11 mouse cellular contexts compared by ENCODE assay signal in genomic region chr11:96332618-96333032, GRCm38 (mm10). TPM values are rescaled to one million over a fixed set of nuclear protein-coding genes. Genes with fewer than 3 reads are reported as not detected.
A peak's percentile ranks its signal among the peaks of the same experiment; 100 is the strongest.
DNase-seq lines count a peak whose midpoint lies in the region; ATAC-seq and TF ChIP-seq lines count a peak whose summit lies in the region.
"Had no signal": no experiment of that assay in that cellular context is flagged by ENCODE, and none has a peak within 500 bp of the region (broad histone marks: within the 10 kb centered on the region; RNA-seq: fewer than 3 reads in every experiment).

No protein-coding gene starts in this region.

- H3K4me3 ChIP-seq in midbrain, embryonic 10.5 days: peak overlapping the region; percentile 16; the same call in 1 of the 2 replicates
- no peak overlapping the region for H3K4me3 ChIP-seq in midbrain, embryonic 11.5 days (ENCODE audit: low read depth, low read length)
- H3K4me3 ChIP-seq in limb, embryonic 11.5 days (ENCODE audit: low read depth, low read length): peak overlapping the region; percentile 37
- H3K4me3 ChIP-seq in stomach, postnatal 0 days (ENCODE audit: low read depth, low read length): peak overlapping the region; percentile 53

- H3K27ac ChIP-seq in midbrain, embryonic 10.5 days (replicated peaks): no peak overlapping the region
- H3K27ac ChIP-seq in midbrain, embryonic 11.5 days (ENCODE audit: low read depth, low read length): no peak overlapping the region
- H3K27ac ChIP-seq in limb, embryonic 11.5 days (replicated peaks; ENCODE audit: low read depth, low read length): peak overlapping the region; percentile 65
- H3K27ac ChIP-seq in stomach, postnatal 0 days (replicated peaks): peak overlapping the region; percentile 94

- intact Hi-C loops in heart, postnatal 10 days (cut with DNase I): no loop called here
- intact Hi-C loops in left cerebral cortex, postnatal 36 days (cut with DNase I): no loop called here

- peak; percentile 89 for DNase-seq in heart, adult 11 months
- no peak for DNase-seq in heart, postnatal 10 days
- no peak for DNase-seq in midbrain, embryonic 10.5 days (ENCODE audit: low spot score)
- DNase-seq in midbrain, embryonic 11.5 days (ENCODE audit: low spot score, missing footprints): no peak
- peak; percentile 76 for DNase-seq in limb, embryonic 11.5 days (ENCODE audit: low spot score)
- no peak for DNase-seq in stomach, postnatal 0 days (ENCODE audit: low spot score)
- DNase-seq in thymus, postnatal 0 days (ENCODE audit: low spot score): no peak
- no peak for DNase-seq in left cerebral cortex, postnatal 36 days (ENCODE audit: low spot score in 2 of 2)
- DNase-seq: thymus, adult 2 months had no signal

- TF ChIP-seq EP300 in stomach, postnatal 0 days (optimal IDR thresholded peaks at IDR 0.05): no peak

- under 1% methylated on average over 35 of the region's 35 CpGs for WGBS in midbrain, embryonic 10.5 days
- WGBS in midbrain, embryonic 11.5 days: under 1% methylated on average over 31 of the region's 35 CpGs
- under 1% methylated on average over 33 of the region's 35 CpGs for WGBS in limb, embryonic 11.5 days
- WGBS in stomach, postnatal 0 days: 9% methylated on average over 35 of the region's 35 CpGs

- no peaks in the 10 kb centered on the region for H3K36me3 ChIP-seq in midbrain, embryonic 10.5 days
- no peaks in the 10 kb centered on the region for H3K36me3 ChIP-seq in midbrain, embryonic 11.5 days (ENCODE audit: control insufficient read depth, insufficient read depth, low read length)
- no peaks in the 10 kb centered on the region for H3K36me3 ChIP-seq in limb, embryonic 11.5 days (ENCODE audit: control insufficient read depth, insufficient read depth, low read length)
- no peaks in the 10 kb centered on the region for H3K36me3 ChIP-seq in stomach, postnatal 0 days (ENCODE audit: control insufficient read depth, insufficient read depth, low read length)

- no peak for TF ChIP-seq CTCF in stomach, postnatal 0 days (IDR thresholded peaks at IDR 0.05; ENCODE audit: low read depth)

- H3K9me3 ChIP-seq in midbrain, embryonic 10.5 days (replicated peaks): no peaks in the 10 kb centered on the region
- no peaks in the 10 kb centered on the region for H3K9me3 ChIP-seq in midbrain, embryonic 11.5 days (ENCODE audit: control insufficient read depth, low read length)
- H3K9me3 ChIP-seq in limb, embryonic 11.5 days (ENCODE audit: control insufficient read depth, low read length): no peaks in the 10 kb centered on the region
- no peaks in the 10 kb centered on the region for H3K9me3 ChIP-seq in stomach, postnatal 0 days (ENCODE audit: control insufficient read depth, low read length)

- no peak overlapping the region for H3K9ac ChIP-seq in midbrain, embryonic 11.5 days (ENCODE audit: low read length)
- H3K9ac ChIP-seq in limb, embryonic 11.5 days (ENCODE audit: low read length): peak overlapping the region; percentile 71
- peak overlapping the region; percentile 76 for H3K9ac ChIP-seq in stomach, postnatal 0 days (ENCODE audit: low read length)

- no peak for ATAC-seq in midbrain, embryonic 11.5 days (ENCODE audit: low FRiP score)
- no peak for ATAC-seq in limb, embryonic 11.5 days (ENCODE audit: insufficient number of reproducible peaks, low FRiP score, low TSS enrichment, low read depth)
- ATAC-seq in stomach, postnatal 0 days (ENCODE audit: low FRiP score, low TSS enrichment): peak; percentile 59; the same call in 1 of the 2 replicates

- H3K4me1 ChIP-seq in midbrain, embryonic 10.5 days: peaks cover 4% of the 10 kb centered on the region; the same call in 1 of the 2 replicates
- no peaks in the 10 kb centered on the region for H3K4me1 ChIP-seq in midbrain, embryonic 11.5 days (ENCODE audit: control insufficient read depth, insufficient read depth, low read length)
- peaks cover 15% of the 10 kb centered on the region for H3K4me1 ChIP-seq in limb, embryonic 11.5 days (ENCODE audit: control insufficient read depth, insufficient read depth, low read length)
- H3K4me1 ChIP-seq in stomach, postnatal 0 days (replicated peaks; ENCODE audit: control insufficient read depth, insufficient read depth): 0 out of 2 replicates have a peak, but pooled peaks cover 9% of the 10 kb centered on the region

- H3K4me2 ChIP-seq in midbrain, embryonic 11.5 days: no peak overlapping the region
- peak overlapping the region; percentile 57 for H3K4me2 ChIP-seq in limb, embryonic 11.5 days (ENCODE audit: low read depth, severe bottlenecking)
- H3K4me2 ChIP-seq in stomach, postnatal 0 days (replicated peaks; ENCODE audit: low read depth): peak overlapping the region; percentile 66

- H3K27me3 ChIP-seq in midbrain, embryonic 10.5 days (ENCODE audit: low read depth, poor library complexity, severe bottlenecking): peaks cover 100% of the 10 kb centered on the region
- H3K27me3 ChIP-seq in midbrain, embryonic 11.5 days (ENCODE audit: control insufficient read depth, insufficient read depth, low read length): peaks cover 100% of the 10 kb centered on the region
- peaks cover 97% of the 10 kb centered on the region for H3K27me3 ChIP-seq in limb, embryonic 11.5 days (ENCODE audit: control insufficient read depth, insufficient read depth, low read length)
- no peaks in the 10 kb centered on the region; the same call in 1 of the 2 replicates for H3K27me3 ChIP-seq in stomach, postnatal 0 days (ENCODE audit: control insufficient read depth, insufficient read depth, low read length)

RNA-seq across cellular contexts. Expression of gene Hoxb3, which starts 9.5 kb away (rescaled TPM):
- total RNA-seq in heart, postnatal 10 days (2021): 1 to 10 TPM; 1.1 TPM
- not detected in 2 replicates for polyA plus RNA-seq in midbrain, embryonic 10.5 days (2016; fragmentation: Nextera tagmentation; extraction: Ambion mirVana)
- not detected in 2 replicates for polyA plus RNA-seq in midbrain, embryonic 11.5 days (2014; fragmentation: Nextera tagmentation; extraction: Ambion mirVana)
- 0.68 and 0.78 TPM in 2 replicates for polyA plus RNA-seq in limb, embryonic 11.5 days (2014; fragmentation: Nextera tagmentation; extraction: Ambion mirVana)
- polyA plus RNA-seq in stomach, postnatal 0 days (2015; fragmentation: Nextera tagmentation; extraction: Ambion mirVana): 0.94 and 0.97 TPM in 2 replicates
- 0.18 and 0.30 TPM in 2 replicates for polyA plus RNA-seq in thymus, postnatal 0 days (2015; fragmentation: Nextera tagmentation; extraction: Ambion mirVana)
- total RNA-seq in left cerebral cortex, postnatal 36 days (2021): not detected
- polyA plus RNA-seq: C2C12; cortical plate, adult 2 months had no signal

RNA-seq across cellular contexts. Expression of gene Hoxb4, which starts 14.6 kb away (rescaled TPM):
- total RNA-seq in heart, postnatal 10 days (2021): 1 to 10 TPM; 1.1 TPM
- polyA plus RNA-seq in midbrain, embryonic 10.5 days (2016; fragmentation: Nextera tagmentation; extraction: Ambion mirVana): not detected in 2 replicates
- polyA plus RNA-seq in midbrain, embryonic 11.5 days (2014; fragmentation: Nextera tagmentation; extraction: Ambion mirVana): not detected in 2 replicates
- 0.33 and 0.45 TPM in 2 replicates for polyA plus RNA-seq in limb, embryonic 11.5 days (2014; fragmentation: Nextera tagmentation; extraction: Ambion mirVana)
- polyA plus RNA-seq in stomach, postnatal 0 days (2015; fragmentation: Nextera tagmentation; extraction: Ambion mirVana): 1.2 and 1.6 TPM in 2 replicates
- polyA plus RNA-seq in thymus, postnatal 0 days (2015; fragmentation: Nextera tagmentation; extraction: Ambion mirVana): 0.09 and 0.20 TPM in 2 replicates
- not detected for total RNA-seq in left cerebral cortex, postnatal 36 days (2021)
- polyA plus RNA-seq: cortical plate, adult 2 months had no signal

RNA-seq across cellular contexts. Expression of gene Hoxb2, which starts 17.7 kb away (rescaled TPM):
- 1 to 10 TPM; 1.6 to 1.7 TPM for total RNA-seq in heart, postnatal 10 days (2021)
- polyA plus RNA-seq in midbrain, embryonic 10.5 days (2016; fragmentation: Nextera tagmentation; extraction: Ambion mirVana): 0.10 TPM in 1 of 2 replicates, not detected in the other
- not detected in 2 replicates for polyA plus RNA-seq in midbrain, embryonic 11.5 days (2014; fragmentation: Nextera tagmentation; extraction: Ambion mirVana)
- 7.5 and 10.7 TPM in 2 replicates for polyA plus RNA-seq in limb, embryonic 11.5 days (2014; fragmentation: Nextera tagmentation; extraction: Ambion mirVana)
- 12.2 and 13.4 TPM in 2 replicates for polyA plus RNA-seq in stomach, postnatal 0 days (2015; fragmentation: Nextera tagmentation; extraction: Ambion mirVana)
- polyA plus RNA-seq in thymus, postnatal 0 days (2015; fragmentation: Nextera tagmentation; extraction: Ambion mirVana): 1.3 and 1.4 TPM in 2 replicates
- total RNA-seq in left cerebral cortex, postnatal 36 days (2021): not detected
- polyA plus RNA-seq: C2C12; cortical plate, adult 2 months had no signal

RNA-seq across cellular contexts. Expression of gene Hoxb5, which starts 29.5 kb away (rescaled TPM):
- under 1 TPM; 0.45 to 0.62 TPM for total RNA-seq in heart, postnatal 10 days (2021)
- polyA plus RNA-seq in midbrain, embryonic 10.5 days (2016; fragmentation: Nextera tagmentation; extraction: Ambion mirVana): not detected in 2 replicates
- polyA plus RNA-seq in midbrain, embryonic 11.5 days (2014; fragmentation: Nextera tagmentation; extraction: Ambion mirVana): not detected in 2 replicates
- 2.1 and 2.6 TPM in 2 replicates for polyA plus RNA-seq in limb, embryonic 11.5 days (2014; fragmentation: Nextera tagmentation; extraction: Ambion mirVana)
- 7.5 and 8.2 TPM in 2 replicates for polyA plus RNA-seq in stomach, postnatal 0 days (2015; fragmentation: Nextera tagmentation; extraction: Ambion mirVana)
- polyA plus RNA-seq in thymus, postnatal 0 days (2015; fragmentation: Nextera tagmentation; extraction: Ambion mirVana): 0.15 and 0.16 TPM in 2 replicates
- total RNA-seq in left cerebral cortex, postnatal 36 days (2021): not detected
- polyA plus RNA-seq: C2C12; cortical plate, adult 2 months had no signal

RNA-seq across cellular contexts. Expression of gene Hoxb1, which starts 32.9 kb away (rescaled TPM):
- not detected for total RNA-seq in heart, postnatal 10 days (2021)
- 0.15 TPM in 1 of 2 replicates, not detected in the other for polyA plus RNA-seq in midbrain, embryonic 10.5 days (2016; fragmentation: Nextera tagmentation; extraction: Ambion mirVana)
- not detected in 2 replicates for polyA plus RNA-seq in midbrain, embryonic 11.5 days (2014; fragmentation: Nextera tagmentation; extraction: Ambion mirVana)
- 0.58 TPM in 1 of 2 replicates, not detected in the other for polyA plus RNA-seq in limb, embryonic 11.5 days (2014; fragmentation: Nextera tagmentation; extraction: Ambion mirVana)
- polyA plus RNA-seq in stomach, postnatal 0 days (2015; fragmentation: Nextera tagmentation; extraction: Ambion mirVana): 0.06 TPM in 1 of 2 replicates, not detected in the other
- not detected in 2 replicates for polyA plus RNA-seq in thymus, postnatal 0 days (2015; fragmentation: Nextera tagmentation; extraction: Ambion mirVana)
- total RNA-seq in left cerebral cortex, postnatal 36 days (2021): not detected
- polyA plus RNA-seq: C2C12; cortical plate, adult 2 months; thymus, adult 2 months had no signal

Comparison
In these comparisons a context has a peak if more than half of its experiments do, and no peak if none do; other contexts are left out.
1. DNase-seq: peak in heart, adult 11 months (single experiment) and limb, embryonic 11.5 days (single experiment); none in heart, postnatal 10 days (0 of 2), midbrain, embryonic 10.5 days (single experiment), midbrain, embryonic 11.5 days (single experiment), stomach, postnatal 0 days (single experiment), thymus, postnatal 0 days (single experiment) and left cerebral cortex, postnatal 36 days (0 of 2).
2. H3K27ac ChIP-seq: peak in limb, embryonic 11.5 days (single experiment) and stomach, postnatal 0 days (single experiment); none in midbrain, embryonic 10.5 days (single experiment) and midbrain, embryonic 11.5 days (single experiment).